Mouse (Mus musculus) adrenal gland, adult (tissue): ENCODE measurements at regions not wholly inside any gene's neighbourhood (a gene's known extent, or its start where the extent isn't known, plus 50 kb on each side); places are given as distances from the start of the nearest gene placed in this dataset.

ENCODE experiments used
- DNase-seq, 2 experiments: peaks; one replicate each; pipeline ENCODE4 v3.0.0; 2022 to 2023; ENCODE audit warnings: low spot score in 1 of 2; ENCODE audit not compliant: inconsistent age in 2 of 2

DNA sequence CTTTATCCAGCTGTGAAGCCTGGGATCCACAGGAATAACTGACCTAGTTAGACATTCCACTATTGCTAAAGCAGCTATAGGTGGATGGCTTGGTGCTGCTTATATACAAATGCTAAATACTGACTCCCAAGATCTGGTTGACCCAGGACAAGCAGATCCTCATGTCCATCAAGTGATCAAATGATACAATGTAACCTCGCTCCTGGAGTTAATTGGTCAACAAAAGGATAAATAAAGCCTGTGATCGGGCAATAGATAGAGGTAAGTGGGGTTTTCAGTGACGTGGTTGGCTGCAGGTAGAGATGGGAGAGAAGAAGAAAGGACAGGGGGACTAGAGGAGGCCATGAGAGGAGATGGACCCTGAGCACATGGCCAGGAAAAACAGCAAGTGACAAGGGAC is 197.4 kb downstream of the Gadd45g start:
- no peak for DNase-seq

DNA sequence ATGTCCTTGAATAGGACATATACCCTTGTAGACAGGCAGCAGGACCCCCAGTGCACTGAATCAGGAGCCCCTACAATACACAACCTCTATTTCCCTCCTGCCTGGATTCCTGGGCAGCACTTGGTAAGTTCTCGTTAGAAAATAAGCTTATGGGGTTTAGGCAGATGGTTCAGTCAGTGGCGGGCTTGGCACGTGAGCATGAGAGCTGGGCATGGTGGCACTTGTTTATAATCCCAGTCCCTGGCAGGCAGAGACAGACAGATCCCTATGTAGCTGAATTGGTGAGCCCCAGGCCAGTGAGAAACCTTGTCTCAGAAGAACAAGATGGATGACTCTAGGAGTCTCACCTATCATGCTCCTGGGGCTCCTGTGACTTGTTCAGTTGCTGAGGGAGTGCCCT is 198.9 kb downstream of the Gadd45g start:
- DNase-seq = no peak

DNA sequence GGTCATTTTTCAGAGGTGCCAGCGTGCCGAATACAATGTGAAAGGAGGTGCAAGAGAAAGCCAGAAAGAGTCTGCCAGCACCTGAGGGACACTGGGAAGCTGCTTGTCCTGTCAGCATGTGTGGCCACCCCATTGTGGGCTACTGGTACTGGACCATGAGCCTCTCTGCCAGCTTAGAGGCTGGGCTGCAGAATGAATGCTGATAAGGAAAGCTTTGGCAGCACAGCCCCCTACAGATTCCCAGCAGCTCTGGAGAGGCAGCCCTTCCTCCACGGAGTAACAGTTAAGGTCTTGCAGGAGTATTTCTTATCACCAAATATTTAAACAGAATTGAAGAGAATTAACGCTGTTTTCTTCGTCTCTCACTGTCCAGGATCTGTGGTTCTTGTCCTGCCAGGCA is 199.5 kb downstream of the Gadd45g start:
- no peak for DNase-seq

DNA sequence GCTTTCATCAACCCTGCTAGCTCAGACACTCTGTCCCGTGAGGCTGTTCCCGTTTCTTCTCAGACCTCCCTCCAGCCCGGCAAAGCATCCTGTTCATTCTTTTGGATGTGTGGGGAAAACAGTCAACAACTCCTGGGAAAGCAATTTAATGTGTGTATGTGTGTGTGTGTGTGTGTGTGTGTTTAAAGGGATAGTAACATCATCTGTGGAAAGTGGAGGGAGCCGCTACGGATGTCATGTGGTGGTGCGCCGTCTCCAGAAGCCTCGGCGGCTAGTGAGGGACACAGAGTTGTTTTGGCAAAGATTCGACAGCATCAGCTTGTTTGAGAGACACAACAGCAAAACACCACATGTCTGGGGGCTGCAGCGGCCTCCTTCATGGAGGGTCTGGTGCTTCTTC is 200.2 kb downstream of the Gadd45g start:
- DNase-seq = no peak

DNA sequence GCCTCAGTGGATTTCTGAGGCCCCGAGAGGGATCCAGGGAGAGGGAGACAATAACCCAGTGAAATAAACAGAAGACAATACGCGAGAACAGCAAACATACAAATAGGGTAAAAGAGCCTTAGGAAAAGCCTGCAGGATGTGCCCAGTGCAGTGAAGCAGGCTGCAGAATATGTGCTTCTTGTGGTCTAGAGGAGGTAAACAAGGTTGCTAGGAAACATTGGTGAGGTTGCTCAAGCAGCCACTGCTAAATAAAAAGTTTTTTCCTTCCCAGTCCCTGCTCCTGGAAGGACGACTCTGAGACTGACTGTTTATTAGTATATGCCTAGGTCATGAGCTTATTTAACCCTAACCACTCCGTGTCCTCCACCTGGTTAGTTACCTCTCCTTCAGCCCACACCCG is 201.5 kb downstream of the Gadd45g start:
- DNase-seq = no peak

DNA sequence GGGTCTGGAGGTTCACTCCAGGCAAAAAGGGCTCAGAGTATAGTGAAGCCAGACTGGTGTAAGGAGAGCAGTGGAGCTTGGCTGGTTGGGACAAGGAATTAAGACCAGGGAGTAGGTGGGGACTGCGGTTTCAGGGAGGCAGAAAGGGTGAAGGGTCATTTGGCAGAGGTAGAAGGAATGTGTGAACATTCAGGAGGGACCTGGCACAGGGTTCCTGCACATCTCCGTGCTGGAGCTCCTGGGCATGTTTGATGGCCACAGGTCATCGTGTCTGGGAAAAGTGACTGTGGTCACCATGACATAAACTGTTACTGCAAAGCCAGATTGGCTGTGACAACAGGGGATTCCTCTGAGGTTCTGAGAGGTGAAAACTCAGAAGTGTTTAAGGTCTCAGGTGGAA is 202.3 kb downstream of the Gadd45g start:
- no peak for DNase-seq

DNA sequence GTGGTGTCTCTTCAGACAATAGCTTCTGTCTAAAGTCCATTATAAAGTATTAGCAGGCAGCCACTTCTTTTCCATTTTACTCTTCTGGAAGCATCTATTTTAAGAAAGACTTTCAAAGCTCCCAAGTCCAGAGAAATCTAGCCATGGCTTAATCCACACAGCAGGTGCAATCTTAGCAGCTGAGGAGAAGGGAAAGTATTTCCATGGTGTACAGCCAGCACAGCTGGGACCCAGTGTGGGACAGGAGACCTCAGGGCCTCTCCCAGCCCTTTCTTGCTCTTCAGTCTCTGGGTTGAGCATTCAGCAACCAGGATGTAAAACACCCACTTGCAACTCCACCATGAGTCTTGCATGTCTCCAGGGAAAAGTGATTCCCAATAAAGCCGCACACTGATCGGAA is 202.8 kb downstream of the Gadd45g start:
- no peak for DNase-seq

DNA sequence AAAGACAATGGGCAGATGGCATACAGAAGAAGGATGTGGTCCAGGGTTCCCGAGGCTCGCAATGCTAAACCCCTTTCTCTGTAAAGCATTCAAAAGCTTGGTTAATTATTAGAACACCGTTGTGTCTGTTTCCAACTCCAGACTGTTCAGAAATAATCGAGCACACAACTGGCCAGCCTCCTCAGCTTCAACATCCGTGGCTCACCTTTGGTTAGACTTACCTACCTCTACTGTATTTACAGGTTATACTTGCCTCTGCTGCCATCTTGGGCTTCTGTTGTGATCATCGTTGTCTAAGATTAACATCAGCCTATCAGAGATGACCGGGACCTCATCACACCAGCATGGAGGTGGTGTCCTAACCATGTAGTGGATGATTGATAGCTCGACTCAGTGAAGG is 209.3 kb downstream of the Gadd45g start:
- DNase-seq = no peak

DNA sequence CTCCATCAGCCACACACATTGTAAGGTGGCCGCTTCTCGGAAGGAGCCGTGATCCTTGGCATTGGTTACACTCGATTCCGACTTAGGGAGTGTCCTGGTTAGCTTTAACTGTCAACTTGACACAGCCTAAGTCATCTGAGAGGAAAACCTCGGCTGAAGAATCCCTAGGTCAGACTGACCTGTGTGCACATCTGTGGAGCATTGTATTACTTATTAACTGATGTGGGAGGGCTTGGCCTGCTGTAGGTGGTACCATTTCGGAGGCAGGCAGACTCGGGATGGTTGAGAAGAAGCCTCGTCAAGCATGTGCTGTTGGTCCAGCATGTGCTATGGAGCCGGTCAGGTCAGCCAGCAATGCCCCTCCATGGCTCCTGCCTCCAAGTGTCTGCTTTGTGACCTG is 211.0 kb downstream of the Gadd45g start:
- DNase-seq = no peak

DNA sequence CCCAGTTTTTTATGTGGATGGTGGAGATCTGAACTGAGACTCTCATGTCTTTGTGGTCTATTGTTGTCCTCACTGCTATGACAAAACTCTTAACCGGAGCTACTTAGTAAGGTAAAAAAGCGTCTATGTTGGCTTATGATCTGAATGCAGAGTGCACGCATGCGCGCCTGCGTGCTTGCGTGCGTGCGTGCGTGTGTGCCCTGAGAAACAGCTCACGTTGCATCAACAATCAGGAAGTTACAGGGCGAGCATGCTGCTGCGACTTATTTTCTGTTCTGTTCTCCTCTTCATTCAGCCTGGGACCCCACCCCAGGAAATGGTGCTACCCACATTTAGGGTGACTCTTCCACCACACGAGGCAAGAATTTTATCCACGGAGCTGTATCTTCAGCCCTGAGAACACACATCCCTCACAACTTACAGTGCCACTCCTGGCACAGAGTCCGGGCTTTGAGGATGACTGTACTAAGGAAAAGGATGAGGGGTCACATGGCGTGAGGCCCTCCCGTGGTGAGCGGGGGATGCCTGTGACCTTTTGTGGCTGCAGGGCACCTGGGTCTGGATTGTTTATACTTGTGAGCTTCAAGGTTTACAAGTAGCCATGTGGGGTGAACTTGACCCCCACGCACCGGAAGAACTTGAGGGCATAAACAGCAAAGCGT is 213.4 kb downstream of the Gadd45g start:
- peak in 1 of 2 experiments; percentile 43 for DNase-seq

DNA sequence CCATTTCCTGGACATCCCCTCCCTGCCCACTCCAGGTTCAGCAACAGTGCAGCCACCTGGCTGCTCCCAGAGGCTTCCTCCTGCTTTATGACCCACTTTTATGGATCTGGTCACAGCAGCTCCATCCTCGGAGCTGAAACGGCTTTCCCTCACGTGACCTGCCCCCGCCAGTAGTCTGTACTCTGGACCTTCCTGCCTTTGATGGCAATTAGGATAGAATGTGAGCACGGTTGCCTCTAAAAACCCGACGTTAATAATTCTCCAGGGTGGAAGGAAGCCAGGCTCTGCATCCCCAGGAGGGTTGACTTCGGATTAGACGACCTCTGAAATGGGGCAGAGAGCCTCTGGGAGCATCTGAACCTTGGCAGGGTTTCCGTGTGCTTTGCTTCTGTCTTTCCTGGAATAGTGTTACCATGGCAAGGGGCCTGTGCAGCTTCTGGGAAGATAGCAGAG is 214.0 kb downstream of the Gadd45g start:
- DNase-seq = peak in 1 of 2 experiments; percentile 32

DNA sequence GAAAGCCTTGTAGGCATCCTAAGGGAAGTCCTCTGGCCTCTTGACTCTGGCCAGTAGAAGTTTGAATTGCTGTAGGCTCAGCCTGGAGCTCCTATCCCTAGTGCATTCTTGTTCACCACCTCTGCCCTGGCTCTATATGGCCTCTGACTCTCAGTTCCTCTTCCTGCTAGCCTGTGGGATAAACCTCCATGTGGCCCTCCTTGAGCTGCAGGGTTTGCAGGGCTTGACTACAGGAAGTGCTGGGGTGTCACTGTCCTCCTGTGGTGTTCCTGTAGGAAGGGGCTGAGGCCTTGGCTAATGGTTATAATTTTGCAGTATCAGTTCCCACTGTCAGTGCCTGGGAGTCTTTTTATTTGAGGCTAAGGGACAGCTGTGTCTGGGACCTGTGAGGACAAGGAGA is 215.0 kb downstream of the Gadd45g start:
- DNase-seq = peak in 1 of 2 experiments; percentile 45

DNA sequence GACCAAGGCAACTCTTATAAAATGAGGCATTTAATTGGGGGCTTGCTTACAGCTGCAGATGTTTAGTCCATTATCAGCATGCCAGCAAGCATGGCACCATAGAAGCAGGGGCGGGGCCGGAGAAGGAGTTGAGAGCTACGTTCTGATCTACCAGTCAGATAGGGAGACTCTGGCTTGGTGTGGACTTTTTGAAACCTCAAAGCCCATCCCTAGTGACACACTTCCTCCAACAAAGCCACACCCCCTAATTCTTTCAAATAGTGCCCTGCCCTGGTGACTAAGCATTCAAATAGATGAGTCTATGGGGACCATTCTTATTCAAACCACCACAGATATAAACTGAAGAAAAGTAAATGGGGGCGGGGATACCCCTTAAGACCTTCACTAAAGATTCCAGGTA is 215.4 kb downstream of the Gadd45g start:
- DNase-seq = no peak

DNA sequence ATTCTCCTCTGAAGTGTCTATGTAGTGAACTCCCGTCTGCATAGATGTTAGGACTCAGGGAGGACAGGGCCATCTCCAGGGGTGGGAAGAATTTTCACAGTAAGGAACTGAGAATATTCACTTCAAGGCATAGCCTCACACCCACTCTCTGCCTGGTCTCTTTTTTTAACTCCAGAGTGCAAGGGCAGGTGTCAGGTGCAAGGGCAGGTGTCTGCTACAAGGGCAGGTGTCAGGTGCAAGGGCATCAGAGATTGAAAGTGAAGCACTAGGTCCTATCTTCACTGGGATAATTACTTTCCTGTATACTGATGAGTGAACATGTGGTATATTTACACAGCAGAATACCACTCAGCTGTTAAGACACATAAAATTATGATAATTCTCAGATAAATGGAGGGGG is 216.1 kb downstream of the Gadd45g start:
- no peak for DNase-seq

DNA sequence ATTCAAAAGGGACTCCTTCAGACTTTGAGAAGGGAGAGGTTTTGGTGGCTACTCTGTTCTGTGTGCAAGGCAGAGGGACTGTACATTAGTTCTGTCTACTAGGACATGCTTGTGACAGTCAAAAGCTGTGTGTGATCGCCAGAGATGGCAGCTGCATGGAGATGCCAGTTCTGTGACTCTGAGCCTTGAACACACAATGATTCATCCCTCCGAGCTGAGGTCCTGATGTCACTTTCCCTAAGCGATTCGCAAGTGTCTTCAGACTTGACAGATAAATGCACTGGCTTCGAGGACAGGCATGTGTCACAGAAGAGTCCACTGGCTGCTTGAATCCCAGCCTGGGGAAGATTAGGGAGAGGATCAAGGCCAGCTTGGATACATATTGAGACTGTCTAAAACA is 218.8 kb downstream of the Gadd45g start:
- peak; percentile 63 to 78 for DNase-seq

DNA sequence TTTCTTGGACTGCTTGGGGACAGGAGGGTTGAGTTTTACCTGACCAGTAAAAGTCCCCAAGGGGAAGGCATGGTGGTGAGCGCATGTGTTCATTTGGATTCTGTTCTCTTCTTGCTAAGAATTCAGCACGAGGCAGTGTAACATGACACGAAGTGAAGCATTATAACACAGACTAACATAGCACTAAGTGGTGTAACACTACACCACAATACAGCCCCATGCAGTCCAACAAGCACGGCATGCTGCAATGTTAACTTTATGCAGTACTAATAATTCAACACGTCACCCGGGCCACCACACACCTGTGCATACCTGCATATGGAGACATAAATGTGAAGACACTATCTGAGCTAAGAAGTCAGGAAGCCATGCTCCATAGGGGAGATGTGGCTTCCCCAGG is 219.2 kb downstream of the Gadd45g start:
- no peak for DNase-seq

DNA sequence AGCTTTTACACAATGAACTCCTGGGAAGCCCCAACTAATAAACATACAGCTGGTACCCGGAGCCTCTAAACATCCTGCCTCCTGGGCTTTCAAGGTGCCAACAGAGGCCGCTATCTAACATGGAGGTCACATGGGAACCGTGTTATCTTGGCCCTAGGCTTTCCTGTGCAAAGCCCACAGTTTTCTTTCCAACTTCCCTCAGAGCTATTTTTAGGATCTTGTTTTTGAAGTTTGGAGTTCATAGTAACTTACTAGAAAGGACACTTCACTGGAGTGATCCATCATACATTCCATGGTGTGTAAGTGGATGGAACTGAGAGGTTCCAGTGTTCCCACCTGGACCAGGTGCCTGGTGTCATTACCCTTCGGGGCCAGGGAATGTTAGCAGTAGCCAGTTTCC is 220.6 kb downstream of the Gadd45g start:
- DNase-seq = no peak

DNA sequence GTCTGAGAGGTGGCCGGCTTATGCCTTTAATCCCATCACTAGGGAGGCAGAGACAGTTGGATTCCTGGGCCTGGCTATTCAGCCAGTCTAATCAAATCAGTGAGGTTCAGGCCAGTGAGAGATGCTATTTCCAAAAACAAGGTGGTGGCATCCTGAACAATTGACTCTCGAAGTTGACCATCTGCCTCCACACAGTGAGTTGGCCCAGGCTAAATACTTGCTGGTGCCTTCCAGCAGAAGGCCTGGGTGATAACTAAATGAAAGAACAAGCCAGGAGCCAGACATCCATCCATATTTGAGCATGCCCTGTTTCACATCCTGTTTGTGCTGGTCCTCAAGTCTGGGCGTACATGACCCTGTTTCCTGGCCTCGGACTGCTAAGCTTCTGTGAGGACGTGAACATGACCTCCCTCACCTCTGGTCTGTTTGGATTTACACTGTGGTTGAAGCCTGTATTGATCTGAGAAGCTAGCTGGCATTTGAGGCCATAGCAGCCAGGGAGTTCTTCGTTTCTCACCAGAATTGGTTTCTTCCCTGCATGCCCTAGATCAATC is 222.5 kb downstream of the Gadd45g start:
- peak in 1 of 2 experiments; percentile 48 for DNase-seq

DNA sequence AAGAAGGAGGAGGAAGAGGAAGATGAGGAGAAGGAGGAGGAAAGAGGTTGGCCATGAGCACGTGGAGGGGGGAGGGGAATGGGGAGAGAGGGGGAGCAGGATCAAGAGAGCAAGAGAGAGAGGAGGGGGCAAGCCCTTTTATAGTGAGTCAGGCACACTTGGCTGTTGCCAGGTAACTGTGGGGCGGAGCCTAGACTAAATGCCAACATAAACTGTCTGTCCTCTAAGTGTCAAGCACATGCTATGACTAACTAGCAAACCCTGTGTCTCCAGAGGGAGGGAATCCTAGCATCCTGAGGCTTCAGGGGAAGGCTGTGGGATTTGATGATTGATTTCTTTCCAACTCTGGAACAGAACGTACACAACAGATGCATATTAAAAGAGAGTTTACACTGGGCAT is 223.2 kb downstream of the Gadd45g start:
- peak in 1 of 2 experiments; percentile 67 for DNase-seq

DNA sequence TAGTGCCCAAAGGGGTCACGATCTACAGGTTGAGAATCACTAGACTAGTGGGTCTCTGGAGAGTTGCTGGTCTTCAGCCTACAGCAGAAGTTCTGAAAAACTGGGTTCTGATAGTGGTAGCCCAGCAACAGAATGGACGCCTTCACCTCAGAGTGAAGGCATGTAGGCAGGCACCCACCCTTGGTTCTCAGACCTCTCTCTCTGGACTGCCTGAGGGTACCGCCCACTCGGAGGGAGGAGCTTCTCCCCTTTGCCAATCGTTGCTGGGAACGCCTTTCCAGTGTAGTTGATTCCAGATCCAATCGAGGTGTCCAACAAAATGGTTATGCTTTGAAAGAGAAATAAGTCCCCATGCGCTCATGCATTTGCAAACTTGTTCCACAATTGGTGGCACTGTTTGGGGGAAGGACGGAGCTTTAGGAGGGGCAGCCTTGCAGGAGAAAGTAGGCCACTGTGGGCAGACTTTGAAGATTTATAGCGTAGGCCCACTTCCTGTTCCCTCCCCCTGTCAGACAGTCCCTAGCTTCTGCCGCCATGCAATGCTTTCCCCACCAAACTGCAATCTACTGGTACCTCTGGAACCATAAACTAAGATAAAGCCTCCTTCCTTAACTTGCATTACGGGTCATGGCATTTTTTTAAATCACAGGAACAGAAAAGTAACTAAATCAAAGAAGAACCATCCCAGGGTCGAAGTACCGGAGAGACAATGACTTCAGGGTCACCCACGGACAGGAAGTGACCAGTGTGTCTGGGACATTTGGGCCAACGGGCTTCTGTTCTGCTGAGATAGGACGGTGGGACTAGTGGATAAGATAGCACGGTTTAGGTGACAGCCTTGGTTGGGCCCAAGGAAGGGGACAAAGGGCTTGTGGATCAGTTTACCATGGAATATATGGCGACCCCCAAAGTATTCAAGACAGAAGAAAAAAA is 224.5 kb downstream of the Gadd45g start:
- DNase-seq = peak in 1 of 2 experiments; percentile 51

DNA sequence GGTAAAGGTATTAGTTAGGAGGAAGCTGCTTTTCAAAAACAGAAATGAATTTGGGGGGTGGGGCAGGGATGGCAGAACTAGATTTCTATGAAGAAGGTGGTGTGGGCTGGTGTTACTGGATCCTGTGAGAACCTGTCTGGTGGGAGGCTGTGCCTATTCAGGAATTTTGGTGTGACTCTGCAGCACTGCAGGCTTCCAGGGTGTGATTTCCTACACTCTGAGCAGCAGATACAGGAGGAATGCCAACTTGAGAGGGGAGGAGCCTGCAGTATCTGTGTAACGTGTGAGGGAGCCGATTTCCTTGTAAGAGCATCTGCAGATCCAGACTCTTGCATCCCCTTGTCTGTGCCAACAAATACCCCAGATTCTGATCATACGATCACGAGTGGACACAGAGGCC is 231.1 kb downstream of the Gadd45g start:
- no peak for DNase-seq

DNA sequence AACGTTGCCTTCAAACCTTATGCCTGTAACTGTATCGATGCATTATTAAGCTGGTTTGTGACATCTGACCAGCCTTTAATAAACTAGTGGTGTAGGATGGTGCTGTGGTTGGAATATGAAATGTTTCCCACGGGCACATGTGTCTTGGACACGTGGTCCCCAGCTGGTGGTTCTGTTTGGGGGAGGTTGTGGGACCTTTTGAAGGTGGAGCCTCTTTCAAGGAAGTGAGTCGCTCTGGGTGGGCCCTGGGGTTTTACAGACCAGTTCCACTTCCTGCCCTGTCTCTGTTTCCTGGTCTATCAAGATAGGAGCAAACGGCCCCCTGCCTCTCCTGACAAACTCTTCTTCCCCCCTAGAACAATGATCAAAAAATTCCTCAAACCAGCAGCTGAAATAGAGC is 232.1 kb downstream of the Gadd45g start:
- no peak for DNase-seq
